In the genomic region with DNA sequence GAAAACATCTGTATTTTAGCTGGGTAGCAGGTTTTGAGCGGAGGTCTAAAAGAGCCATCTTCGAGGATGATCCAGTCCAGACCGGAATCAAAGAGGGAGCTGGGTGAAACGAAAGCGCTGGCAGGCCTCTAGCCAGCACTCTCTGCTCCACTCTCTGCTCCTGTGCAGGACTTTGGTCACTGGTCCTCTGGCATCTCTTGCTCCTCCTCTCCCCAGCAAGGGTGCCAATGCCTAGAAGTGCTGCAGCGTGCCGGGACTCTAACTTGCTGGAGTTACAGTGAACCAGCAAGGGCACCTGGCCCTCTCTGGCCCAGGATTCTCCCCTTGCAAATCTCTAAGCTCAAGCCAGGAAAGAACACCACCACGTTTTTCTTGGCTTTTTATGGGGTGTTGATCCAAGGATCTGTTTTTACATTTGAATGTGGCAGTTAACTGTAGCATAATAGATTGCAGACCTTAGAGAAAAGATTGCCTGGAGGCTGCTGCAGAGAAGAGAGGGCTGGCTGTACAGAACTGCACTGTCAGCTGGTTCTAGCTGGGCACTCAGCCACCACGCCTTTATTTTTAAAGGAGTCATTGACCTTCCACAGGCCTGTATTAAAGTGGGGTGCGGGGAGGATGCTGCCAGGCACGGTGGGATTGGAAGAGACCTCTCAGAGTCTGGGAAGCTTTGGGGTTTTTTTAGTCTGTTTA, we compare ENCODE assay signal across 8 mouse cellular contexts.
DNase-seq lines count a peak whose midpoint lies in the region; ATAC-seq lines count a peak whose summit lies in the region.

No protein-coding gene starts in this region.

- H3K27ac ChIP-seq in forebrain, embryonic 11.5 days (ENCODE audit: low read depth, low read length): 0 out of 2 replicates have a peak overlapping the region, but pooled peaks have one; percentile 25
- peak overlapping the region; percentile 80 to 85 for H3K27ac ChIP-seq in heart, embryonic 14.5 days (replicated peaks in 1 of 2; ENCODE audit: control insufficient read depth in 1 of 2, insufficient read depth in 1 of 2, low read depth in 2 of 2, low read length in 2 of 2)
- H3K27ac ChIP-seq in kidney, embryonic 15.5 days: peak overlapping the region; percentile 84
- peak overlapping the region; percentile 93 for H3K27ac ChIP-seq in limb, embryonic 15.5 days

- no peaks in the 10 kb centered on the region for H3K9me3 ChIP-seq in forebrain, embryonic 11.5 days (ENCODE audit: control insufficient read depth, low read length)
- no peaks in the 10 kb centered on the region for H3K9me3 ChIP-seq in heart, embryonic 14.5 days (ENCODE audit: control insufficient read depth, low read length)
- H3K9me3 ChIP-seq in kidney, embryonic 15.5 days (replicated peaks): no peaks in the 10 kb centered on the region
- H3K9me3 ChIP-seq in limb, embryonic 15.5 days: no peaks in the 10 kb centered on the region

- peak; percentile 36 for ATAC-seq in CD4-positive, CD25-positive, alpha-beta regulatory T cell, adult 4 months
- peak; percentile 55; the same call in 1 of the 2 replicates for ATAC-seq in forebrain, embryonic 11.5 days (replicated peaks; ENCODE audit: low FRiP score)
- peak; percentile 88 for ATAC-seq in heart, embryonic 14.5 days (ENCODE audit: insufficient number of reproducible peaks, insufficient read depth, low FRiP score, low read depth)
- peak; percentile 74 for ATAC-seq in kidney, embryonic 15.5 days (replicated peaks; ENCODE audit: low FRiP score)
- peak; percentile 93 for ATAC-seq in limb, embryonic 15.5 days (ENCODE audit: insufficient number of reproducible peaks, low FRiP score, low TSS enrichment, low read depth)
- ATAC-seq in monocyte, adult 5-6 weeks (replicated peaks; ENCODE audit: insufficient number of reproducible peaks, low FRiP score, low TSS enrichment, poor library complexity, severe bottlenecking): no peak

- no peaks in the 10 kb centered on the region for H3K27me3 ChIP-seq in forebrain, embryonic 11.5 days (ENCODE audit: control insufficient read depth, insufficient read depth, low read length)
- H3K27me3 ChIP-seq in heart, embryonic 14.5 days (ENCODE audit: control insufficient read depth, insufficient read depth, low read length): no peaks in the 10 kb centered on the region
- H3K27me3 ChIP-seq in kidney, embryonic 15.5 days: no peaks in the 10 kb centered on the region
- no peaks in the 10 kb centered on the region for H3K27me3 ChIP-seq in limb, embryonic 15.5 days

- DNase-seq in adrenal gland, postnatal 4 days (ENCODE audit: low spot score in 2 of 2): peak; percentile 5 to 16
- DNase-seq in forebrain, embryonic 11.5 days (ENCODE audit: low spot score): peak; percentile 54
- DNase-seq in ovary, postnatal 36 days (ENCODE audit: low spot score): peak; percentile 56

- H3K4me2 ChIP-seq in forebrain, embryonic 11.5 days (ENCODE audit: low read depth, low read length, severe bottlenecking): no peak overlapping the region
- peak overlapping the region; percentile 50 for H3K4me2 ChIP-seq in heart, embryonic 14.5 days (ENCODE audit: low read length)
- peak overlapping the region; percentile 29 for H3K4me2 ChIP-seq in kidney, embryonic 15.5 days
- peak overlapping the region; percentile 40 for H3K4me2 ChIP-seq in limb, embryonic 15.5 days

- H3K4me1 ChIP-seq in forebrain, embryonic 11.5 days (replicated peaks; ENCODE audit: control insufficient read depth, insufficient read depth, low read length): peaks cover 7% of the 10 kb centered on the region; the same call in 1 of the 2 replicates
- H3K4me1 ChIP-seq in heart, embryonic 14.5 days (ENCODE audit: control insufficient read depth in 2 of 2, insufficient read depth in 2 of 2, low read length in 2 of 2): peaks cover 28 to 46% of the 10 kb centered on the region in 2 experiments
- peaks cover 38% of the 10 kb centered on the region for H3K4me1 ChIP-seq in kidney, embryonic 15.5 days
- H3K4me1 ChIP-seq in limb, embryonic 15.5 days: peaks cover 46% of the 10 kb centered on the region

- 20% methylated on average over 11 of the region's 11 CpGs for WGBS in forebrain, embryonic 11.5 days
- WGBS in heart, embryonic 14.5 days: 13% methylated on average over 11 of the region's 11 CpGs
- WGBS in kidney, embryonic 15.5 days: 20% methylated on average over 11 of the region's 11 CpGs
- 9% methylated on average over 11 of the region's 11 CpGs for WGBS in limb, embryonic 15.5 days

- no peaks in the 10 kb centered on the region for H3K36me3 ChIP-seq in forebrain, embryonic 11.5 days (ENCODE audit: control insufficient read depth, insufficient read depth, low read length)
- no peaks in the 10 kb centered on the region for H3K36me3 ChIP-seq in heart, embryonic 14.5 days (ENCODE audit: control insufficient read depth, insufficient read depth, low read length)
- H3K36me3 ChIP-seq in kidney, embryonic 15.5 days: no peaks in the 10 kb centered on the region
- no peaks in the 10 kb centered on the region for H3K36me3 ChIP-seq in limb, embryonic 15.5 days

- H3K9ac ChIP-seq in forebrain, embryonic 11.5 days (ENCODE audit: low read length): no peak overlapping the region
- peak overlapping the region; percentile 6 for H3K9ac ChIP-seq in heart, embryonic 14.5 days (ENCODE audit: low read length)
- no peak overlapping the region for H3K9ac ChIP-seq in kidney, embryonic 15.5 days
- H3K9ac ChIP-seq in limb, embryonic 15.5 days: no peak overlapping the region

- H3K4me3 ChIP-seq in forebrain, embryonic 11.5 days (ENCODE audit: low read depth, low read length): no peak overlapping the region
- no peak overlapping the region for H3K4me3 ChIP-seq in heart, embryonic 14.5 days (ENCODE audit: control insufficient read depth in 1 of 2, insufficient read depth in 1 of 2, low read depth in 1 of 2, low read length in 2 of 2)
- no peak overlapping the region for H3K4me3 ChIP-seq in kidney, embryonic 15.5 days (replicated peaks)
- H3K4me3 ChIP-seq in limb, embryonic 15.5 days: peak overlapping the region; percentile 17

Comparison
In these comparisons a context has a peak if more than half of its experiments do, and no peak if none do; other contexts are left out.
1. H3K27ac ChIP-seq: peak in every context shown above with its lines; median percentile 93 in limb, embryonic 15.5 days; 84 in kidney, embryonic 15.5 days; 82 in heart, embryonic 14.5 days; 25 in forebrain, embryonic 11.5 days.